ENCODE assay signal across 29 mouse cellular contexts in genomic region chr6:71337666-71338065, GRCm38 (mm10). TPM values are rescaled to one million over a fixed set of nuclear protein-coding genes. Genes with fewer than 3 reads are reported as not detected.
DNase-seq lines count a peak whose midpoint lies in the region; ATAC-seq lines count a peak whose summit lies in the region.
"Had no signal": no experiment of that assay in that cellular context is flagged by ENCODE, and none has a peak within 500 bp of the region (broad histone marks: within the 10 kb centered on the region; RNA-seq: fewer than 3 reads in every experiment).

No protein-coding gene starts in this region.

- ATAC-seq in heart, embryonic 16.5 days (replicated peaks; ENCODE audit: extremely low read depth, insufficient read depth, low FRiP score), result 0 out of 2 replicates have a peak, but pooled peaks have one; percentile 29
- ATAC-seq in heart, embryonic 12.5 days (ENCODE audit: insufficient number of reproducible peaks, low FRiP score), result no peak
- ATAC-seq in hindbrain, embryonic 16.5 days, result no peak
- ATAC-seq: activated CD4-positive, CD25-positive, alpha-beta regulatory T cell, adult 4 months; forebrain, embryonic 15.5 days; hindbrain, postnatal 0 days; inflammation-experienced regulatory T-cells, adult 6 months had no signal

- no peak overlapping the region for H3K27ac ChIP-seq in heart, embryonic 16.5 days (ENCODE audit: low read length)
- H3K27ac ChIP-seq in heart, embryonic 12.5 days (ENCODE audit: poor library complexity, severe bottlenecking), result no peak overlapping the region
- H3K27ac ChIP-seq in hindbrain, embryonic 16.5 days (ENCODE audit: low read depth, low read length), result no peak overlapping the region
- H3K27ac ChIP-seq: embryonic facial prominence, embryonic 10.5 days; embryonic facial prominence, embryonic 13.5 days; forebrain, embryonic 12.5 days; forebrain, embryonic 15.5 days; heart, embryonic 13.5 days; hindbrain, embryonic 10.5 days; hindbrain, embryonic 13.5 days; hindbrain, postnatal 0 days had no signal

- no peaks in the 10 kb centered on the region for H3K27me3 ChIP-seq in heart, embryonic 16.5 days (ENCODE audit: control insufficient read depth, insufficient read depth, low read length)
- no peaks in the 10 kb centered on the region for H3K27me3 ChIP-seq in heart, embryonic 12.5 days (replicated peaks)
- no peaks in the 10 kb centered on the region for H3K27me3 ChIP-seq in hindbrain, embryonic 16.5 days (replicated peaks; ENCODE audit: control insufficient read depth, insufficient read depth, low read length)
- H3K27me3 ChIP-seq: embryonic facial prominence, embryonic 13.5 days; forebrain, embryonic 12.5 days; forebrain, embryonic 15.5 days; heart, embryonic 13.5 days; hindbrain, embryonic 13.5 days had no signal

- H3K4me3 ChIP-seq in heart, embryonic 16.5 days (ENCODE audit: low read length), result no peak overlapping the region
- no peak overlapping the region for H3K4me3 ChIP-seq in heart, embryonic 12.5 days
- H3K4me3 ChIP-seq in hindbrain, embryonic 16.5 days (ENCODE audit: low read length), result no peak overlapping the region
- H3K4me3 ChIP-seq: embryonic facial prominence, embryonic 10.5 days; embryonic facial prominence, embryonic 13.5 days; erythroblast, embryonic 14.5 days; forebrain, embryonic 12.5 days; forebrain, embryonic 15.5 days; heart, embryonic 13.5 days; hindbrain, embryonic 10.5 days; hindbrain, embryonic 13.5 days had no signal

- H3K4me1 ChIP-seq in heart, embryonic 16.5 days (ENCODE audit: control insufficient read depth, insufficient read depth, low read length), result no peaks in the 10 kb centered on the region
- H3K4me1 ChIP-seq in heart, embryonic 12.5 days (replicated peaks), result no peaks in the 10 kb centered on the region
- no peaks in the 10 kb centered on the region for H3K4me1 ChIP-seq in hindbrain, embryonic 16.5 days (ENCODE audit: control insufficient read depth, insufficient read depth, low read depth, low read length)
- H3K4me1 ChIP-seq: embryonic facial prominence, embryonic 10.5 days; forebrain, embryonic 12.5 days; forebrain, embryonic 15.5 days; heart, embryonic 13.5 days; hindbrain, embryonic 13.5 days had no signal

- no peaks in the 10 kb centered on the region for H3K9me3 ChIP-seq in heart, embryonic 16.5 days (replicated peaks; ENCODE audit: control insufficient read depth, low read length)
- no peaks in the 10 kb centered on the region for H3K9me3 ChIP-seq in heart, embryonic 12.5 days (replicated peaks)
- H3K9me3 ChIP-seq in hindbrain, embryonic 16.5 days (ENCODE audit: control insufficient read depth, low read length), result no peaks in the 10 kb centered on the region
- H3K9me3 ChIP-seq: embryonic facial prominence, embryonic 10.5 days; embryonic facial prominence, embryonic 13.5 days; forebrain, embryonic 12.5 days; forebrain, embryonic 15.5 days; heart, embryonic 13.5 days; hindbrain, embryonic 10.5 days; hindbrain, embryonic 13.5 days had no signal

- no peak overlapping the region for H3K4me2 ChIP-seq in heart, embryonic 16.5 days (ENCODE audit: low read depth, low read length)
- H3K4me2 ChIP-seq in heart, embryonic 12.5 days, result no peak overlapping the region
- H3K4me2 ChIP-seq in hindbrain, embryonic 16.5 days (ENCODE audit: low read length), result no peak overlapping the region
- H3K4me2 ChIP-seq: embryonic facial prominence, embryonic 13.5 days; forebrain, embryonic 12.5 days; forebrain, embryonic 15.5 days; heart, embryonic 13.5 days; hindbrain, embryonic 13.5 days had no signal

- H3K9ac ChIP-seq in heart, embryonic 16.5 days (ENCODE audit: low read length), result no peak overlapping the region
- H3K9ac ChIP-seq in heart, embryonic 12.5 days, result no peak overlapping the region
- H3K9ac ChIP-seq in hindbrain, embryonic 16.5 days (ENCODE audit: low read depth, low read length), result no peak overlapping the region
- H3K9ac ChIP-seq: embryonic facial prominence, embryonic 13.5 days; forebrain, embryonic 12.5 days; forebrain, embryonic 15.5 days; heart, embryonic 13.5 days; hindbrain, embryonic 13.5 days had no signal

- no peaks in the 10 kb centered on the region for H3K36me3 ChIP-seq in heart, embryonic 16.5 days (ENCODE audit: control insufficient read depth, insufficient read depth)
- H3K36me3 ChIP-seq in heart, embryonic 12.5 days, result no peaks in the 10 kb centered on the region
- no peaks in the 10 kb centered on the region for H3K36me3 ChIP-seq in hindbrain, embryonic 16.5 days (ENCODE audit: control insufficient read depth, insufficient read depth, low read length)
- H3K36me3 ChIP-seq: embryonic facial prominence, embryonic 10.5 days; embryonic facial prominence, embryonic 13.5 days; forebrain, embryonic 12.5 days; forebrain, embryonic 15.5 days; heart, embryonic 13.5 days; hindbrain, embryonic 10.5 days; hindbrain, embryonic 13.5 days had no signal

- 95% methylated on average over 8 of the region's 8 CpGs for WGBS in heart, embryonic 16.5 days
- 97% methylated on average over 8 of the region's 8 CpGs for WGBS in heart, embryonic 12.5 days
- 98% methylated on average over 8 of the region's 8 CpGs for WGBS in hindbrain, embryonic 16.5 days

- DNase-seq in thymus, postnatal 0 days (ENCODE audit: low spot score), result peak; percentile 87
- peak; percentile 65 to 80 for DNase-seq in thymus, postnatal 36 days
- DNase-seq in testis, postnatal 10 days (ENCODE audit: low spot score), result no peak
- DNase-seq: adrenal gland, adult 8-10 months; adrenal gland, postnatal 25 days; cerebellum, adult 11-12 months; cerebellum, adult 8-10 months; cerebellum, postnatal 10 days; cerebellum, postnatal 36 days; embryo, embryonic 11 days; gastrocnemius, postnatal 25 days; heart, postnatal 36 days had no signal

RNA-seq across cellular contexts. Expression of gene Cd8b1, which starts 15.1 kb away (rescaled TPM):
- polyA plus RNA-seq in heart, embryonic 16.5 days (2015; fragmentation: Nextera tagmentation; extraction: Ambion mirVana), result 3.0 and 17.6 TPM in 2 replicates
- polyA plus RNA-seq in heart, embryonic 12.5 days (2016; fragmentation: Nextera tagmentation; extraction: Ambion mirVana), result not detected in 2 replicates
- polyA plus RNA-seq in thymus, postnatal 0 days (2015; fragmentation: Nextera tagmentation; extraction: Ambion mirVana), result 1,203 and 1,244 TPM in 2 replicates
- not detected in 2 replicates for polyA plus RNA-seq in hindbrain, embryonic 16.5 days (2015; fragmentation: Nextera tagmentation; extraction: Ambion mirVana)
- polyA plus RNA-seq: brain, embryonic 14.5 days; C2C12; cortical plate, adult 2 months; erythroblast, embryonic 14.5 days; forebrain, embryonic 12.5 days; forebrain, embryonic 15.5 days; hindbrain, postnatal 0 days had no signal

RNA-seq across cellular contexts. Expression of gene Smyd1, which starts 15.6 kb away (rescaled TPM):
- 118 and 136 TPM in 2 replicates for polyA plus RNA-seq in heart, embryonic 16.5 days (2015; fragmentation: Nextera tagmentation; extraction: Ambion mirVana)
- 110 and 113 TPM in 2 replicates for polyA plus RNA-seq in heart, embryonic 12.5 days (2016; fragmentation: Nextera tagmentation; extraction: Ambion mirVana)
- polyA plus RNA-seq in thymus, postnatal 0 days (2015; fragmentation: Nextera tagmentation; extraction: Ambion mirVana), result 2.3 and 3.7 TPM in 2 replicates
- 0.21 and 0.91 TPM in 2 replicates for polyA plus RNA-seq in hindbrain, embryonic 16.5 days (2015; fragmentation: Nextera tagmentation; extraction: Ambion mirVana)
- polyA plus RNA-seq: activated CD4-positive, CD25-positive, alpha-beta regulatory T cell, adult 4 months; erythroblast, embryonic 14.5 days had no signal

RNA-seq across cellular contexts. Expression of gene Cd8a, which starts 35.6 kb away (rescaled TPM):
- polyA plus RNA-seq in heart, embryonic 16.5 days (2015; fragmentation: Nextera tagmentation; extraction: Ambion mirVana), result 1.5 and 12.2 TPM in 2 replicates
- polyA plus RNA-seq in heart, embryonic 12.5 days (2016; fragmentation: Nextera tagmentation; extraction: Ambion mirVana), result not detected in 2 replicates
- 664 and 665 TPM in 2 replicates for polyA plus RNA-seq in thymus, postnatal 0 days (2015; fragmentation: Nextera tagmentation; extraction: Ambion mirVana)
- not detected in 2 replicates for polyA plus RNA-seq in hindbrain, embryonic 16.5 days (2015; fragmentation: Nextera tagmentation; extraction: Ambion mirVana)
- polyA plus RNA-seq: brain, embryonic 14.5 days; C2C12; cortical plate, adult 2 months; embryonic facial prominence, embryonic 10.5 days; embryonic facial prominence, embryonic 13.5 days; erythroblast, embryonic 14.5 days; forebrain, embryonic 12.5 days; forebrain, embryonic 15.5 days; heart, embryonic 13.5 days; hindbrain, embryonic 10.5 days; hindbrain, embryonic 13.5 days; hindbrain, postnatal 0 days had no signal

Comparison
In these comparisons a context has a peak if more than half of its experiments do, and no peak if none do; other contexts are left out.
1. RNA of gene Cd8b1, which starts 15.1 kb away (polyA plus RNA-seq): 1,203 to 1,244 TPM in thymus, postnatal 0 days; 3.0 to 17.6 TPM in heart, embryonic 16.5 days, not detected in heart, embryonic 12.5 days and not detected in hindbrain, embryonic 16.5 days; every median in the first group is over 10 times any median in the second.
2. RNA of gene Smyd1, which starts 15.6 kb away (polyA plus RNA-seq): 118 to 136 TPM in heart, embryonic 16.5 days and 110 to 113 TPM in heart, embryonic 12.5 days; 2.3 to 3.7 TPM in thymus, postnatal 0 days and 0.21 to 0.91 TPM in hindbrain, embryonic 16.5 days; every median in the first group is over 10 times any median in the second.
3. RNA of gene Cd8a, which starts 35.6 kb away (polyA plus RNA-seq): 664 to 665 TPM in thymus, postnatal 0 days; 1.5 to 12.2 TPM in heart, embryonic 16.5 days, not detected in heart, embryonic 12.5 days and not detected in hindbrain, embryonic 16.5 days; every median in the first group is over 10 times any median in the second.